Mouse (Mus musculus) erythroblast, embryonic 14.5 days (primary cell): ENCODE data around the gene Samd4.

Source experiments
- GATA1 ChIP-seq: IDR thresholded peaks from 2 replicates; pipeline ENCODE4 v1.6.1; 2012; ENCODE audit warnings: low read length, inconsistent platforms, mixed read lengths
- TAL1 ChIP-seq: IDR thresholded peaks from 3 replicates; pipeline ENCODE4 v1.6.1; 2012; ENCODE audit warnings: low read length, inconsistent platforms, mixed read lengths

DNA sequence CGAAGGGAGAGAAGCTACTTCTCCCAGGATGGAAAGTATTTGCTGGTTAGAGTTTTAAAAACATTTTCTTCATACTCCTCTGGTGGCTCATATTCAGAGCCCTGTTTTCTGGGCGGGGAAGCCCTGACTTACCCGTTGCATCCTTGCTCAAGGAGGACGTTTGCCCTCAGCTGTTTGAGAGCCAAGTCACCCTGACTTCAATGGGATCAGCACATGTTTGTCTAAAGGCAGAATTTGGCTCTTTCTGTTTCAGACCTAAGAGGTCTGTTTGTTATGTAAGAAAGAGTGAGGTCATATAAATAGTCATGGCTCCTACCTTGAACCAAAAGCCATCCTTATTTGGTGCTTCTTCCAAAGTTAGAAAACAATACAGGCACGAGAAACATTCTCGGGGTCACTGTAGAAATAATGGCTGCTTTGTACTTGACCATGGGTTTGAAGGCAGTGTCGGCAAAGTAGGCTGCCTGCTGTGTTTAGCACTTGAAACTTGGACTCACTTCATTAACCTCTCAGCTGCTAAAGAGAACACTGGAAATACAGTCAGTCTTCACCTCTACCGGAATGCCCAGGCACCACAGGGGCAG lies 102.0 kb downstream of the Samd4 start:
- no peak for TF ChIP-seq GATA1
- TF ChIP-seq TAL1 = no peak
